Mouse (Mus musculus) C2C12 (cell line): Measurements from ENCODE around the gene Prm3. TPM values are rescaled to one million over a fixed set of nuclear protein-coding genes. Genes with fewer than 3 reads are reported as not detected.

ENCODE experiments used
- H3K27me3 ChIP-seq: one replicate; pipeline ENCODE4 v1.6.1; 2011; ENCODE audit not compliant: control insufficient read depth, insufficient read depth, insufficient read length
- H3K36me3 ChIP-seq: one replicate; pipeline ENCODE4 v1.6.1; 2011; ENCODE audit not compliant: control insufficient read depth, insufficient read depth
- H3K4me3 ChIP-seq: one replicate; pipeline ENCODE4 v1.5.1; 2011; ENCODE audit warnings: mild to moderate bottlenecking, control low read depth; ENCODE audit not compliant: poor library complexity, insufficient read depth, severe bottlenecking
- H3K79me2 ChIP-seq: one replicate; pipeline ENCODE4 v1.6.1; 2011; ENCODE audit not compliant: control insufficient read depth, insufficient read depth
- H3K79me3 ChIP-seq: one replicate; pipeline ENCODE4 v1.6.1; 2011; ENCODE audit warnings: low read depth, control low read depth
- H3ac ChIP-seq: one replicate; pipeline ENCODE3; 2011; ENCODE audit warnings: low read depth; ENCODE audit not compliant: control insufficient read depth, insufficient read length
- CEBPB ChIP-seq: IDR thresholded peaks from one replicate; pipeline ENCODE4 v1.6.1; 2011; ENCODE audit warnings: low read depth, mild to moderate bottlenecking, control low read depth, moderate library complexity
- CTCF ChIP-seq: IDR thresholded peaks from one replicate; pipeline ENCODE4 v1.5.1; 2011; ENCODE audit not compliant: control insufficient read depth, insufficient read depth, insufficient read length
- FOSL1 ChIP-seq: IDR thresholded peaks from one replicate; pipeline ENCODE4 v1.8.0; 2011; ENCODE audit warnings: mild to moderate bottlenecking, low read length; ENCODE audit not compliant: poor library complexity, insufficient read depth, severe bottlenecking
- MAX ChIP-seq: IDR thresholded peaks from one replicate; pipeline ENCODE4 v1.6.1; 2011; ENCODE audit warnings: mild to moderate bottlenecking, control low read depth
- MYOD1 ChIP-seq: IDR thresholded peaks from one replicate; pipeline ENCODE4 v1.6.1; 2011; ENCODE audit warnings: low read depth; ENCODE audit not compliant: control insufficient read depth, insufficient read length
- MYOG ChIP-seq: IDR thresholded peaks from one replicate; pipeline ENCODE4 v1.6.1; 2011; ENCODE audit not compliant: control insufficient read depth, insufficient read length; ENCODE audit errors: extremely low read depth
- USF1 ChIP-seq: IDR thresholded peaks from one replicate; pipeline ENCODE4 v1.6.1; 2011; ENCODE audit warnings: low read depth, mild to moderate bottlenecking, control low read depth, moderate library complexity
- polyA plus RNA-seq: library from polyadenylated mRNA; unstranded; fragments of >200 nt; fragmentation: generic; extraction: Trizol; gene quantifications from one replicate; pipeline ENCODE4 v1.2.1, GENCODE M21; 2012; ENCODE audit warnings: missing spikeins

Gene Prm3
- polyA plus RNA-seq, 1 experiment, result not detected

- Histone ChIP-seq H3K79me2 (no peaks in the 10 kb centered on the region), H3K36me3 (no peaks in the 10 kb centered on the region), H3K79me3 (no peaks in the 10 kb centered on the region), H3K4me3 (no peak overlapping the region), H3ac (no peak overlapping the region), H3K27me3 (no peaks in the 10 kb centered on the region)
- TF ChIP-seq MAX (peak; percentile 93), CEBPB (no peak), USF1 (peak; percentile 90), MYOD1 (peak; percentile 81), MYOG (no peak), FOSL1 (peak; percentile 99)
Observed at GRCm38 (mm10) chr16:10754521-10755296, 36.0 kb downstream of the Prm3 start.

- Histone ChIP-seq H3K27me3 (no peaks in the 10 kb centered on the region), H3K79me3 (no peaks in the 10 kb centered on the region), H3K79me2 (no peaks in the 10 kb centered on the region), H3K4me3 (no peak overlapping the region), H3ac (no peak overlapping the region), H3K36me3 (no peaks in the 10 kb centered on the region)
- TF ChIP-seq MAX (no peak), USF1 (no peak), CEBPB (no peak), CTCF (no peak), MYOG (no peak), MYOD1 (no peak), FOSL1 (no peak)
Observed at GRCm38 (mm10) chr16:10749824-10750223, 40.9 kb downstream of the Prm3 start.

- H3K27me3 ChIP-seq, result no peaks in the 10 kb centered on the region
- no peak overlapping the region for H3K4me3 ChIP-seq
- H3K79me2 ChIP-seq, result no peaks in the 10 kb centered on the region
- H3K79me3 ChIP-seq, result no peaks in the 10 kb centered on the region
- no peak overlapping the region for H3ac ChIP-seq
- H3K36me3 ChIP-seq, result no peaks in the 10 kb centered on the region
- TF ChIP-seq USF1 (no peak), CTCF (no peak), MYOG (no peak), MAX (no peak)
Observed at GRCm38 (mm10) chr16:10749226-10749625, 41.5 kb downstream of the Prm3 start.

- TF ChIP-seq MAX (no peak), MYOG (no peak)
- Histone ChIP-seq H3ac (no peak overlapping the region), H3K36me3 (no peaks in the 10 kb centered on the region), H3K79me3 (no peaks in the 10 kb centered on the region), H3K27me3 (no peaks in the 10 kb centered on the region), H3K79me2 (no peaks in the 10 kb centered on the region), H3K4me3 (no peak overlapping the region)
Observed at GRCm38 (mm10) chr16:10741082-10741481, 49.6 kb downstream of the Prm3 start.

Other genes with a start within 250 kb of the Prm3 start
- 17.1 TPM for gene Dexi, start 247.9 kb downstream of the Prm3 start, polyA plus RNA-seq
- gene Clec16a, start 245.6 kb downstream of the Prm3 start, polyA plus RNA-seq, result 10.0 TPM
- gene Socs1, start 5.4 kb downstream of the Prm3 start, polyA plus RNA-seq, result 4.6 TPM
- gene Tnp2, start 2.3 kb downstream of the Prm3 start, polyA plus RNA-seq, result not detected
- gene Prm2, start 5.2 kb upstream of the Prm3 start, polyA plus RNA-seq, result not detected
- not detected for gene Prm1, start 14.9 kb upstream of the Prm3 start, polyA plus RNA-seq
- gene Gm11172, start 22.0 kb upstream of the Prm3 start, polyA plus RNA-seq, result not detected
- gene Rmi2, start 44.1 kb upstream of the Prm3 start, polyA plus RNA-seq, result 2.5 TPM